Mouse (Mus musculus) embryonic facial prominence, embryonic 10.5 days (tissue): ENCODE measurements around the gene Ube2s. TPM values are rescaled to one million over a fixed set of nuclear protein-coding genes. Genes with fewer than 3 reads are reported as not detected.

Source experiments
- DNase-seq: peaks from one replicate; pipeline ENCODE4 v3.0.0-alpha.2; 2017; ENCODE audit warnings: low spot score
- H3K27ac ChIP-seq: fragments of 300-500 bp; sonication (generic); replicated peaks from 2 replicates; pipeline ENCODE4 v1.5.1; 2016; ENCODE audit warnings: mild to moderate bottlenecking
- H3K27me3 ChIP-seq: fragments of 300-500 bp; sonication (generic); replicated peaks from 2 replicates; pipeline ENCODE4 v1.6.1; 2016; ENCODE audit warnings: low read depth, mild to moderate bottlenecking; ENCODE audit not compliant: poor library complexity, severe bottlenecking
- H3K36me3 ChIP-seq: fragments of 300-500 bp; sonication (generic); replicated peaks from 2 replicates; pipeline ENCODE4 v1.6.1; 2016; ENCODE audit warnings: mild to moderate bottlenecking, moderate library complexity
- H3K4me1 ChIP-seq: fragments of 300-500 bp; sonication (generic); 2 replicates; pipeline ENCODE4 v1.6.1; 2016
- H3K4me3 ChIP-seq: fragments of 300-500 bp; sonication (generic); 2 replicates; pipeline ENCODE4 v1.5.1; 2016; ENCODE audit warnings: mild to moderate bottlenecking, moderate library complexity
- H3K9me3 ChIP-seq: fragments of 300-500 bp; sonication (generic); 2 replicates; pipeline ENCODE4 v1.6.1; 2016; ENCODE audit warnings: mild to moderate bottlenecking
- WGBS: fragments of 180-500 bp; shearing (Covaris S2); methylation state at CpG from one replicate; pipeline ENCODE4 v1.1.7; 2016; 5-methylcytosine and 5-hydroxymethylcytosine counted together
- polyA plus RNA-seq: library from polyadenylated mRNA; unstranded; fragments of >200 nt; fragmentation: Nextera tagmentation; extraction: Ambion mirVana; gene quantifications from 2 replicates; pipeline ENCODE4 v1.2.1, GENCODE M21; 2016

The Ube2s gene
- polyA plus RNA-seq, 1 experiment from 2014 or later, result 422 TPM

DNA sequence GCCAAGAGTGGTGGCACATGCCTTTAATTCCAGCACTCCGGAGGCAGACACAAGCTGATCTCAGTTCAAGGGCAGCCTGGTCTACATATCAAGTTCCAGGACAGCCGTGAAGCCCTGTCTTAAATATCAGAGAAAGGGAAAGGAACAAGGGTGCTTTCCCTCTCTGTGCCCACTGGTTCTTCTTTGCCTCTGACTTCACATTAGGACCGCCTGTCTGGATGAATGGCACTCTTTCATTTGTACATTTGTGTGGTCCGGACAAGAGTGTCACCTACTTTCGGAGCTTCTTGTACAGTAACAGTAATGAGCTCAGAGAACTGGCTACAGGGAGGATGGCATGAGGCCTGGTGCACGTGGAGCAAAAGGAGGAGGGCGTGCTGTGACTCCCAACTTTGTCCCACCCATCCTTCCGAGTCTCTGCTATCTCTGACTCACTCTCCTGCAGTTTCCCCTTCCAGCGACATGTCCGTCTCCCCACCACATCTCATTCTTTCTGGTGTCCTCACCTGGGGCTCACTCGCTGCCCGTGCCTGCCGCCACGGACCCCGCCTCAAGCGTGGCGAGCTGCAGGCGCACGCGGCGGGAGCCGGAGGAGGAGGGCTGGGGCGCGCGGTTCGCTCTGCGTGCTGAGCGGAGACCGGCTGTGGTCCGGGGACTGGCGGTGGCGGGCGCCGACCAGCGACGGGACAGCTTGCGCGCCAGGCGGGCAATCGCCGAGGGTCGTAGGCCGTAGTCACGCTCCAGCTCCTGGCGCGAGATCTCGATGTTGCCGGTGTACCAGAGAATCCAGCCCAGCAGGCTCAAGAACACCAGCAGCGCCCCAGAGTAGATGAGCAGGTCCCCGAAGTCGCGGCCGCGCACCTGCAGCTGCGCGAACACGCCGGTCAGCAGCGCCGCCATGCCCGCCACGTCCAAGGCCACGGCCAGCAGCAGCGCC, 23.6 kb downstream of the Ube2s start:
- Histone ChIP-seq H3K27ac (peak overlapping the region; percentile 84), H3K36me3 (peaks cover 4% of the 10 kb centered on the region), H3K4me1 (peaks cover 19% of the 10 kb centered on the region), H3K9me3 (no peaks in the 10 kb centered on the region), H3K4me3 (peak overlapping the region; percentile 63), H3K27me3 (peaks cover 33% of the 10 kb centered on the region)
- 2% methylated on average over 64 of the region's 64 CpGs for WGBS
- DNase-seq, result peak; percentile 84

DNA sequence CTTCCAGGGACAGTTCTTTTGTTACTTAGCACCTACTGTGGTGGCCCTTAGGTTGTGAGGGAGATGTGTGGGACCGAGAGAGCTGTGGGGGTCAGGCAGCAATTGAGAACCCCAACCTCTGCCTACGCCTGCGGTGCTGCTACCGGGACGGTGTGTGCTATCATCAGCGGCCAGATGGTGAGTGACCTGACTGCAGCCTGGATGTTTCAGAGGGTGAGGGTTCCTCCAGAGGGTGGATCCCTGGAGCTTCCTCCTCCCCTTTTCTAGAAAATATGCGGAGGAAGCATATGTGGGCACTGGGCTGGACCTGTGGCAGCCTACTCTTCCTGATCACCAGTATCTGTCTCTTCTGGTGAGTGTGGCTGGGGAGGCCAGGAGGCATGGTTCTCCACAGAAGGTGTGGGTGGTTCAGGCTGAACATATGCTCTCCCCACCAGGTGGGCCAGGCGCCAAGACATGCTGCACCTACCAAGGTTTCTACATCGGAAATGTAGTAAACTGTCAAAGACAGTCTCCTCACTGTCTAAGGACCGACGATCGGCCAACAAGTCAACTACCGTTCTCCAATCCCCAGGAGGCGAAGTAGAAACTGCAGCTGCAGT, 28.6 kb downstream of the Ube2s start:
- H3K27ac ChIP-seq, result no peak overlapping the region
- no peak for DNase-seq
- no peak overlapping the region for H3K4me3 ChIP-seq
- 84% methylated on average over 14 of the region's 14 CpGs for WGBS
- H3K36me3 ChIP-seq, result no peaks in the 10 kb centered on the region
- peaks cover 44% of the 10 kb centered on the region for H3K27me3 ChIP-seq
- H3K4me1 ChIP-seq, result peaks cover 23% of the 10 kb centered on the region
- no peaks in the 10 kb centered on the region for H3K9me3 ChIP-seq

DNA sequence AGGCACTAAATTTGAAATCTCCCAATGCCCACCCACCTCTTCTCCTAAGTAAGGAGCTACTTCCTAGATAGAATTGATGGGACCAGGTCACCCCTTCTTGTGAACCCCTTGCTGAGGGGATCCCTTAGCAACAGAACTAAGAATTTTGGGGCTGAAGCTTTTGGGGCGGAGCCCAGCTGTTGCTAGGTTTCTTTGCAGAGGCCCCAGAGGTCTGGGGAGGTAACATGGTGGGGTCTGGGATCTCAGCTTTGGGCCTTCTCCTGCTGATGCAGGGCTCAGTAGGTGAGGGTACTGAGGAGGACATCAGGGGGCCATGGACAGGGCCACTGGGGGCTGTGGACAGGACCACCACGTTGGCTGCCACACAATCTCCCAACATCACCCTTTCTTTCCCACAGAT, 29.6 kb downstream of the Ube2s start, which contains the start of the genes Il11 and Tmem190:
Il11 (minus strand) TSS at position 101 of the 400 bp plus-strand sequence.
Tmem190 (plus strand) TSS at position 179 of the 400 bp plus-strand sequence.
- WGBS, result 75% methylated on average over 2 of the region's 2 CpGs
- H3K4me3 ChIP-seq, result no peak within 1 kb of the TSS
- H3K27me3 ChIP-seq, result peaks cover 44% of the 10 kb centered on the region
- DNase-seq, result no peak
- no peaks in the 10 kb centered on the region for H3K9me3 ChIP-seq
- no peaks in the 10 kb centered on the region for H3K36me3 ChIP-seq
- H3K4me1 ChIP-seq, result peaks cover 24% of the 10 kb centered on the region
- H3K27ac ChIP-seq, result no peak within 1 kb of the TSS

DNA sequence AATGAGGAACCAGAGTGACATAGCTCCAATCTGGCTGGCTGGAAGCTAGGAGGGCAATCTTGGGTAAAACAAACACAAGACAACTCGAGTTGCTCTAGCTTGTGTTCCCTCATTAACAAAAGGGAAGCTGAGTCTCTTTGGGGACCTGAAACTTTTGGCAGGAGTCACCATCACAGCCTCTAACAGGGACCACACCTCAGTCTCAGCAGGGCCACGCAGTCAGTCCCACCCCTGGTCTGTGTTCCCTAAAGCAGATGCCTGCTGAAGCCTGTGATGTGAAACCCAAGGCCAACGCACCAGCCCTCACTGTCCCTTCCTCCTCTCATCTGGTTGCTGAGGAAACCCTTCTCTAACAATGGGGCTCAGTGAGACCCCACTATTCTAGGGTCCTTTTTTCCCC, 30.3 kb downstream of the Ube2s start:
- Histone ChIP-seq H3K36me3 (no peaks in the 10 kb centered on the region), H3K27me3 (peaks cover 44% of the 10 kb centered on the region), H3K4me1 (peaks cover 31% of the 10 kb centered on the region), H3K4me3 (no peak overlapping the region), H3K27ac (no peak overlapping the region), H3K9me3 (no peaks in the 10 kb centered on the region)
- WGBS, result 59% methylated on average over 3 of the region's 3 CpGs
- DNase-seq, result no peak

DNA sequence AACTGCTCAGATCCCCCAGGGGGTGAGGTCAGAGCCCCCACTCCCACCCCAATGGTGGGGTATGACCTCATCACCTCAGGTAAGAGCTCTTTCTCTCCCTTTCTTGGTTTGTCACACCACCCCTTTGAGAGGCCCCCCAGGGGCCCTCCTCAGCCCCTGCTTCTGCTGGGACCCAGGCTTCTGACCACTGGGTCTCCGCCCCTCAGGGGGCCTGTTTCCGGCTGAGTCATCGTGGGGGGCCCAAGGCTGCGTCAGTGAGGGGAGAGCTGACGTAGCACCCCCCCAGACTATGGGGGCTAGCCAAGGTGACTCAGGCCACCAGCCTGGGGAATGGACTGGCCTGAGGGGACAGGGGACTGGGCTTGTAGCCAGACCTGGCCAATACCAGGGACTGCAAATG, 32.5 kb downstream of the Ube2s start:
- WGBS, result 39% methylated on average over 5 of the region's 5 CpGs
- peak overlapping the region; percentile 13; the same call in 1 of the 2 replicates for H3K4me3 ChIP-seq
- no peak for DNase-seq
- H3K27ac ChIP-seq, result no peak overlapping the region
- H3K36me3 ChIP-seq, result no peaks in the 10 kb centered on the region
- H3K27me3 ChIP-seq, result peaks cover 63% of the 10 kb centered on the region
- no peaks in the 10 kb centered on the region for H3K9me3 ChIP-seq
- H3K4me1 ChIP-seq, result peaks cover 37% of the 10 kb centered on the region

DNA sequence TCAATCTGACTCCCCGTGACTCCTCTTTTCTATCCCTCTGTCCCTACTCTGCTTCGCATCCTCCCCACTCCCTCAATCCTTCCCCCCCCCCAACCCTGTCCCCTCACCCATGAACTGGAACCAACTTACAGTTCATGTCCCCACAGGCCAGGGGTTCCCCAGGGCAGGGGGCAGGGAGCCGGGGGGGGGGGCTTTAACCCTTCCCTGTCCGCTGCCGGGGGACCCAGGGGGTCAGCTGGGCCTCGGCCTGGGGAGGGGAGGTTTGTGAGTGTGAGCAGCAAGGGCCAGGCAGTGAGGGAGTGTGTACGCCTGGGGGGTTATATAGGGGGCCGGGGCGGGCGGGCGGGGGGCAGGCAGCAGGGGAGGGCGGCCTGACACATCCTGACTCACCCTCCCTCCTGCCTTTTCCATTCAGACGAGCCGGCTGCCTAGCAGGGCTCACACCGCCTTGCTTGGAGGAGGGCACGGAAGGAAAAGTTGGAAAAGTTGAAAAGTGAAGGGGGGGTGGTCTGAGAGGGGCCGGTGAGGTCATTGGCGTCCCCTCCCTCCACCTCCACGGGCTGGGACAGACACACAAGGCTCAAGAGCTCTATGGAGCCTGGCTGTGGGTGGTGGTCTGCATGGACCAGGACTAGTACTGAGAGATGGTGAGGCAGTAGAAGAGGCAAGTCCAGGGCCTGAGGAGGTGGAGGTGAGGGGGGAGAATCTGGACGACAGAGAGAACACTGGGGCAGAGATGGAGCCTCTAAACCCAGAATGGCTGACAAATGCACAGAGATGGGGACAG, 34.3 kb downstream of the Ube2s start:
- H3K4me1 ChIP-seq, result peaks cover 37% of the 10 kb centered on the region
- H3K27me3 ChIP-seq, result peaks cover 70% of the 10 kb centered on the region
- 3% methylated on average over 20 of the region's 20 CpGs for WGBS
- DNase-seq, result no peak
- no peaks in the 10 kb centered on the region for H3K9me3 ChIP-seq
- no peaks in the 10 kb centered on the region for H3K36me3 ChIP-seq
- H3K4me3 ChIP-seq, result peak overlapping the region; percentile 49
- 0 out of 2 replicates have a peak overlapping the region, but pooled peaks have one; percentile 54 for H3K27ac ChIP-seq

DNA sequence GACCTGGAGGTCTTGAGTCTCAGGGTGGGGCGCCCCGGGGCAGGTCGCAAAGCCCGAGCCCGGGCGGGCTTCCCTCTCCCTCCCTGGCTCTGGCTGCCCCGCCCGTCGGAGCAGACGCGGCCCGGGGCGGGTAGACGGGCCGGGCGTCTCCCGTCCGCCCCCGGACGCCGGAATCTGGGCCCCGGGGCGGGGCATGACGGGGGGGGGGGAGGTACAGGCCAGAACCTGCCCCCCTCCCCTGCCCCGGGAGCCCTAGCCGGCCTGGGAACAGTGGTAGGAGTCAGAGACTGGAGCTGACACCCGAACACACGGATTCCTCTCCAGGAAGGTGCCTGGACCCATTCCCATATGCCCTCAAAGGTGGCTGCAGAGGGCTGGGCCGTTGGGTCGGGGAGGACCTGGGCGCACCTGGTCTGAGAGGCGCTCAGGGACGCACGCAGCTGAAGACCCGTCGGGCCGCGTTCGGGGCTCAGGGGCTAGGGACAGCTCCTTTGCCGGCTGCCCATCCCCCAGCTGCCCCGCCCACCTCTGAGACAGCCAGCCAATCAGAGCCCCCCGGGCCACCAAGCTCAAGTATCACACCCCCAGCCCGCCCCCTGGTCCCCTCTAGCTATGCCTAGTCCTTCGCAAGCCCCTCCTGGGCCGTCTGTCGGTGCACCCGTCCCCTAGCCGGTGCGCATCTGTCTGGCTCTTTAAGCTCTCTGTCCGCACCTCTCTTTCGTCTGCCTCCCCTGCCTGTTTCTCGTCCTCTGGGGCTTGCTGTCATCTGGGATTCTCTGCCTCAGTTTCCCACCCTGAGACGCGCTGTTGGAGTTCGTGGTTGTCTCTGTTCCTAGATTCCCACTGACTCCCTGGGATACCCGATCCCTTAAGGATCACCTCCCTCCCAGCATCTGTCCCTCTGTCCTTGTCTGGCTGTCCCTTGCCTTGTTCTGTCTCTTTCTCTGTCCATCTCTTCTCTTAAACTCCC, 35.2 kb downstream of the Ube2s start:
- H3K4me3 ChIP-seq, result peak overlapping the region; percentile 49
- WGBS, result 1% methylated on average over 51 of the region's 56 CpGs
- no peaks in the 10 kb centered on the region for H3K36me3 ChIP-seq
- H3K9me3 ChIP-seq, result no peaks in the 10 kb centered on the region
- H3K27ac ChIP-seq, result peak overlapping the region; percentile 54
- peak; percentile 92 for DNase-seq
- peaks cover 37% of the 10 kb centered on the region for H3K4me1 ChIP-seq
- H3K27me3 ChIP-seq, result peaks cover 65% of the 10 kb centered on the region

DNA sequence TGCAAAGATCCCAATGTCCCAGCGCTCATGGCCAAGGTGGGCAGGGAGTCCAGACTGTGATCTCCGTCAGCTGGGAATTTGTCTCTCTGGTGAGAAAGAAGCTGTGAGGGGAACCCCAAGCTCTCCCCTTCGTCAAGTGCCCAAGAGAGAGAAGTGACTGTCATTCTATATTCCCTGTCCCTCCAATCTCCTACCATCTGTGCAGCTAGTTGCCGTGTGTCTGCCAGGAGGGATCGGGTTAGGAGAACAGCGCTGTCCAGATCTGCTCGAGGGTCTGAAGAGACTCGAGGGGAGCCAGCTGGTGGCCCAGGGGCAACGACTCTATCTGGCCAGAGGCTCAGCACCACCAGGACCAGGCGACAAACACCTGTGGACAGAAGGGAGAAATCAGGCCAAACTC, 36.3 kb downstream of the Ube2s start:
- Histone ChIP-seq H3K4me3 (no peak overlapping the region), H3K36me3 (no peaks in the 10 kb centered on the region), H3K9me3 (no peaks in the 10 kb centered on the region), H3K27ac (no peak overlapping the region), H3K4me1 (peaks cover 29% of the 10 kb centered on the region), H3K27me3 (peaks cover 65% of the 10 kb centered on the region)
- no peak for DNase-seq
- WGBS, result 56% methylated on average over 10 of the region's 10 CpGs

DNA sequence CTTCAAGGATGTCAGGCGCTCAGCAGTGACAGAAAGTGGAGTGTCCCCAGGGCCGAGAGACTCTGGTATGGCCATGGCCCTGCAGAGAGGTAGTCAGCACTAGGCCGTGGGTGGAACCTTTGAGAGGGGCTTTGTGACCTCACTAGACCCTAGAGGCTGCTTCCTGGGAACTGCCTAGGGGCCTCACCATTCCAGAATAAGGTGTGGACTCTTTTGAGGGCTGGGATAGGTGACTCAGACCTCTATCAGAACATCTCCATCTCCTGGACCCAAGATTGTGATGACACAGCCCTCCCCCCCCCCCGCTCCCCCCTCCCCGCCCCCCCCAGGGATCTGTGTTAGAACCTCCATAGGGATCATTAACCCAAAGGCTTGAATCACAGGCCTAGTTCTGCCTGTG, 41.2 kb downstream of the Ube2s start, which contains the start of gene Fam71e2:
Fam71e2 (minus strand) TSS at position 101 of the 400 bp plus-strand sequence.
- Histone ChIP-seq H3K4me3 (no peak within 1 kb of the TSS), H3K9me3 (no peaks in the 10 kb centered on the region)
- 72% methylated on average over 5 of the region's 5 CpGs for WGBS

DNA sequence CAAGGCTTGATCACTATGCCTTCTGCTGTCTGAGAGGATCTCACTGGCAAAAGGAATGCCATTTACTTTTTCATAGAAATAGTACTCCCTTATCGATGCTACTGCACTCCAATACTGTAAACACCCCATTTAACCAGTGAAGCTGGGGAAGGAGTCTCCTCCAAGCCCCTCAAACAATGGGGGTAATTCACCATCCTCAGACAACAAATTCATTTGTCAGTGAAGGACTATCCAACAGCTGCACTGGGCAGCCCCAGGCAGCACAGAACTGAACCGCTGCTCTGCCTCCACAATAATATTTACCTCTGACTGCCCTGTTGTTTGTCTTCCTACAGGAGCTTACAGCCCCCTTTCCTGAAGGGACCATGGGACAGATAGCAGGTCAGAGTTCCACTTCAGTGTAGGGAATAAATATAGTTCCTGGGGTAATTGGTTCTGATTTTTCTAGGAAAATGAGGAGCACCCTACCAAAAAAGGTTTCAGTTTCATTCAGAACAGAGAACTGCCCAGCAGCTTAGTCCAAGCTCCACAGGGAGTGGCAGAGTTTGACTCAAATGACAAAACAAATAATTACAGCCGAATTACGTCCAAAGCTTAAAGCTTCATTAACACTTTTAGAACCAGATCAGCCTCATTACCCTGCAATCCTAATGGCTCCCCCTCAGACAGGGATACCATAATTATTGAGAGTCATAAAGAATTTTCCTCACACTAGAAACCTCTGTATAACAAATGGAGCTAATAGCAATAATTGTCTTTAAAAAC, 47.3 kb downstream of the Ube2s start:
- Histone ChIP-seq H3K4me3 (no peak overlapping the region), H3K36me3 (no peaks in the 10 kb centered on the region), H3K9me3 (no peaks in the 10 kb centered on the region), H3K27me3 (no peaks in the 10 kb centered on the region), H3K27ac (no peak overlapping the region), H3K4me1 (peaks cover 14% of the 10 kb centered on the region)
- DNase-seq, result no peak
- WGBS, result 6% methylated on average over 4 of the region's 4 CpGs

More for the DNA sequence above, 41.2 kb downstream of the Ube2s start, which contains the start of gene Fam71e2:
- H3K36me3 ChIP-seq, result no peaks in the 10 kb centered on the region
- DNase-seq, result no peak
- H3K27me3 ChIP-seq, result peaks cover 20% of the 10 kb centered on the region
- H3K27ac ChIP-seq, result no peak within 1 kb of the TSS
- no peaks in the 10 kb centered on the region for H3K4me1 ChIP-seq

DNA sequence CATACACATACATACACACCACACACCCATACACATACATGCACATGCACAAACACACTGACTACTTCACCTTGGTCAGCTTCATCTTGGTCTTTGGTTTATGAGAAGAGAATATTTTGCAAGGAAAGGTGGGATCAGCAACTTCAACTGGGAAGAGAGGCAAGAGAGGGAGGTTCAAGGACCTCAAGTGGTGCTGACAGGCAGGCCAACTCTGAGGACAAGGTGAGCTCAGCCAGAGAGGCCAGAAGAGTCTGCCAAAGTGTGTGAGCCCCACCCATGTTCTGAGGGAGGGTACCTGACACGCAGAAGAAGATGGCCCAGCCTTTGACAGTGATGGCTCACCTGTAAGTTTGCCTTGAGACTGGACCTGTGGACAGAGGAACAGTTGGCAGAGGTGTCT, 52.7 kb downstream of the Ube2s start:
- no peak for DNase-seq
- WGBS, result 57% methylated on average over 1 of the region's 1 CpGs
- Histone ChIP-seq H3K9me3 (peaks cover 3% of the 10 kb centered on the region; the same call in 1 of the 2 replicates), H3K27ac (no peak overlapping the region), H3K27me3 (no peaks in the 10 kb centered on the region; the same call in 1 of the 2 replicates), H3K4me1 (peaks cover under 1% of the 10 kb centered on the region), H3K4me3 (no peak overlapping the region), H3K36me3 (no peaks in the 10 kb centered on the region)
